Mouse (Mus musculus): ENCODE results near the gene Grk5.

GRCm38 (mm10) chr19:61084149-61084940 lies 194.8 kb downstream of the Grk5 start:
- TF ChIP-seq CTCF (IDR thresholded peaks at IDR 0.05; ENCODE audit: extremely low read depth, insufficient read length, insufficient replicate concordance, low read depth, low read length), result peak; percentile 97
- TF ChIP-seq POLR2A (IDR thresholded peaks at IDR 0.05; ENCODE audit: low read depth, low read length), result no peak

Data from small intestine, adult 2 months (tissue).